Mouse (Mus musculus) embryonic fibroblast, embryonic 13.5 days (primary cell): ENCODE data around the gene B430306N03Rik.

Experiments used
- CTCF ChIP-seq: IDR thresholded peaks from 2 replicates; pipeline ENCODE4 v1.5.1; 2011; ENCODE audit warnings: mild to moderate bottlenecking, control low read depth, low read length, moderate library complexity, borderline replicate concordance; ENCODE audit not compliant: insufficient read depth
- POLR2A ChIP-seq: IDR thresholded peaks from 2 replicates; pipeline ENCODE4 v1.6.1; 2011; ENCODE audit warnings: low read depth, mild to moderate bottlenecking, control low read depth, low read length, moderate library complexity

DNA sequence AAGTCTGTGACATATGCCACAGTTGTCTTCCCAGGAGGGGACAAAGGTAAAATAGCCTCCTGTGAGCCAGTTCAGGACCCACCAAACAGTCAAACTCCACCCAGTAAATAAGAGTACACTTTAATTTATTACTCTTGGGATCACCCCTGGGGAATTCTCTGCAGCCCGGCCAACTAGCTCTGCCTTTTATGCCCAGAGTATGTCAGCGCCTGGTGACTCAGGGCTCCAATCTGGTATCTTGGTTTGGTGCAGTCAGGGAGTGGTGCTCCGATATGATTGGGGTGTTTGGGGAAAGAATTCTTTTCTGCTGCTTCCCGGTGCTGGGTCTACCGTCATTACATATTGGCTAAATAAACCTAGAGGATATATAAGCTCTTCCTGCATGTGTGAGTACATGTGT, 50.9 kb downstream of the B430306N03Rik start:
- TF ChIP-seq POLR2A = no peak
- no peak for TF ChIP-seq CTCF
